Mouse (Mus musculus): Measurements from ENCODE around the gene Cdpf1.
"Not testable (repeated sequence)": the region's sequence is repeated elsewhere in the genome, so short reads cannot be mapped to it uniquely, and the experiment has no call there.

The Cdpf1 gene

GRCm38 (mm10) chr15:85808031-85808430, 3.5 kb downstream of the Cdpf1 start:
- DNase-seq, result no peak

DNA sequence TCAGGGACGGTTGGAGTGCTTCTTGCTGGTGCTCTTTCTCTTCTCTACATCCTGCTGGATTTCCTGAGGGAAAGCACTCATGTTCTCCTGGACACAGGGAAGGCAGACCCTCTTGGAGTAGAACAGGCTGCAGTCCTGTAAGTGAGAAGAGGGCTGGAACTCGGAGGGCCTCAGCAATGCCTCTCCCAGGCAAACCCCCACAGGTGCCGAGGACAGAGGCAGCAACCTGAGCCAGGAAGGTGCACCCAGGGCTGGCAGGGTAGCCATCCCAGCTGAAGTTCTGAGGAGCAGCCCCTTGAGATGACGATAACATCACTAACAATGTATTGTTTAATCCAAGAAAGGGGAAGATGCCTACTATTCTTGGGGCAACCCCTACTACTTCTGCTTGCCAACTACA, 4.1 kb downstream of the Cdpf1 start:
- DNase-seq, result no peak

DNA sequence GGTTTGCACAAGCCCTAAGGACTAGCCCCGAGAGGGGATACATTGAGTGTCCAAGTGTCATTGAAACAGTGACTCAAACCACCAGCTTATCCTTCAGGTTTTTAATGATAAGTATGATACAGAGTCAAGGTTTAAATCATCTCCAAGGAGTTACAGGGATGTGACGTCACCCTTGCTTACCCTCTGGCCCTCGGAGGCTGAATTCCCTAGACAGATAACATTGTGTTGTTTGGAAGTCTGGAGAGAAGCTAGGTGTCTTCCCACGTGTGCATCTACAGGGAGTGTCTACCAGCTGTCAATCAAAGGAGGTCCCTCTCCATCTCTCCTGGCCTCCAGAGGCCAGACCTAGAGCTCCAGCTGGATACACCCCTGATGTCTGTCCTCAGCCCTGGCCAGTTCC, 4.6 kb downstream of the Cdpf1 start:
- no peak for DNase-seq

- DNase-seq, result no peak
Observed at GRCm38 (mm10) chr15:85802931-85803330, 8.6 kb downstream of the Cdpf1 start.

DNA sequence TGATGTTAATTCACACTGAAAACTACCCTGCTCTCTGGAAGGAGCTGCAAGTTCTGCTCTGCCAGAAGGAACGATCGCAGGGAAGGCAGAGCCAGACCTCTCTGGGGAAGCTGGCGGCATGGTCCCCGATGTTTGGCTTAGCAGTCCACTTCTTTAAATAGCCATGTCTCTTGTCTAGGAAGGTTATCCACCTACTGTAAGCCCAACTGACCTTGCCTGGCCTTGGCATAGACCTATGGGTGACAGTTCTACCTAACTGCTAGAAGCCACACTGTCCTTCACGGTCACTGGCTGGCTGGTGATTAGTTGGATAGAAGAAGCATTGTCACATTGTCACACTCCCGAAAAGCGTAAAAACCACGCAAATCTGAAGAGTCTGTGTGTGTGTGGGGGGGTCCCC, 12.8 kb downstream of the Cdpf1 start:
- DNase-seq, result no peak

DNA sequence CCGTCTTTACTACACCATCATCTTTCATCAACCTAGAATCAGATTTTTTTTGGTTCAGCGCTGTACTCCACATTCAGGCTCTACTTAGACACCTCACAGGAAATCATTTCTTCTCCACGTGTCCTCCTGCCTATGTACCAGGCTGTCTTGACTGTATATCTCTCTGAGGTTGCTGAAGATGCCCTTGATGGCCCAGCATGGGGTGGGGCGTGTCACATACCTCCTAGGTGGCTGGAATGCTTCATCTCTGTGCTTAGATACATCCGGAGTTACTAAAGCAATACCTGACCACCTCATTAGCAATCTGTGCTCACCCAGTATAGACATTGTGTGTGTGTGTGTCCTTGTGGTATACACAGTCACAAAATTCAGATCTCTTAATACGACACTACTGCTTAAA, 16.0 kb downstream of the Cdpf1 start:
- no peak for DNase-seq

DNA sequence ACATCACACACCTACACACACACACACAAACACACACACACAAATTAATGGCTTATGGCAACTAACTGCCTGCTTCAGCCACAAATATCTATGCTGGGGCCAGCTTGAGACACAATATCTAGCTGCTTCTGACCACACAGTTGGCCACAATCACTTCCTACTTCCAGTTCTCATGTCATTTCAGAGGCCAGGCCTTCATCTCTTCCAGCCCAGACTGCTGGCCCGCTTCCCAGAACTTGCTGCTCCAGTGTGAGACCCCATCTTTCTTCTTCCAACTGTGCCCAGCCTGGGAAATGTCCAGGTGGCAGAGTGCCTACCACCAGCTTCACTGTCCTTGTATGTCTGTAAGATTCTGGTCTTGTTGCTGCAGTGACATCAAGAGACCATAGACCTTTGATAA, 18.7 kb downstream of the Cdpf1 start:
- DNase-seq, result no peak

DNA sequence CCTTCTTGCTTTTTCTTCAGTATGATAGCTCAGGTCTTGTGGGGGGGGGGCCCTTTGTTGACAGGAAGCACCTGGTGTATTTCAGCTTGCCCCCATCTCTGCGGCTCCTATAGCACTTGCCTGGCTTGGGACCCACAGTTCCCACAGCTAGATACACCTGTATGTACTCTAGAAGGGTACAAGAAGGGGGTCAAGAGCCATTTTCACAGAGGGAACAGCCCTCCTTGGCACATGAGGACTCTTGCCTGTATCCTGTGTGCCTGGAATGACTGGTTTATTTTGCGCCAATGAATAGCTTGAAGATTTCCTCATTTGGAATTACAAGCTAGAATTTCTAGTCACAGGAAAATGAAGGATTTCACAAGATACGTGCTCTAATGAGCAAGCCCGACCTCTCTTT, 20.0 kb downstream of the Cdpf1 start:
- no peak for DNase-seq

GRCm38 (mm10) chr15:85788633-85789032, 22.9 kb downstream of the Cdpf1 start:
- DNase-seq, result no peak

DNA sequence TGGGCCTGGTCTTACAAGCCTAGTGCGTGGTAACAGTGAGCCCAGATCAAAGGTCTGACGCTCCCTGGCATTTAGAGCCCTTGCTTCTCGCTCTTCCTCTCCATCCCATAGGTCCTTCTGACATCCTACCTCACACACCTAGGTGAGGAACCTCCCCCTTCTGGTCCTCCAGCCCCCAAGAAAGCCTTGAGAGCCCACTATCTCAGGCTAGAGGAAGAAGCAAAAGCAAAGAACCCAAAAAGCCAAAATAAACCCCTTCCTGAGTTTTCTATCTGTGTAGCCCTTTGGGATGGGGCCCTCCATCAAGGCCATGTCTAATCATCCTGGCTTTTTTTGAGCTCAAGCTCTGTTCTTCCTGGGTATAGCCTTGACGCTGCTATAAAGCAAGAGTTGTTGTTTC, 23.4 kb downstream of the Cdpf1 start:
- no peak for DNase-seq

DNA sequence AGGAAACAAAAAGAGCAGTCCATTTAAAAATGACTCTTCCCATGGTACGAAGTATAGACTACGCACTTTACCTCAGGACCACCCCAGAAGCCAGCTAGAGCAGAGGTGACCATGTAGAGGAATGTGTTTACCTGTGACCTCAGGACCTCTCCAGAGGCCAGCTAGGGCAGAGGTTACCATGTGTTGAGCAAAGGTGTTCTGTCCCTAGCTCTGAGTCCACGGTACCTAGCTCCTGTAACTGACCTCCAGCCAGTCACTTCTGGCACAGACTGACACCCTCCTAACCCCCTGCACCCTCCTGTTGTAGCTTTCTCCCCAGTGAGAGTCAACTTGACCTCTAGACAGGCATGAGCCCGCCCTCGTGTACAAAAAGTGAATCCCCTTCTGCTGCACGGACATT, 24.0 kb downstream of the Cdpf1 start:
- DNase-seq, result no peak

GRCm38 (mm10) chr15:85786711-85787110, 24.8 kb downstream of the Cdpf1 start:
- no peak for DNase-seq

GRCm38 (mm10) chr15:85784341-85784740, 27.2 kb downstream of the Cdpf1 start:
- DNase-seq, result no peak

DNA sequence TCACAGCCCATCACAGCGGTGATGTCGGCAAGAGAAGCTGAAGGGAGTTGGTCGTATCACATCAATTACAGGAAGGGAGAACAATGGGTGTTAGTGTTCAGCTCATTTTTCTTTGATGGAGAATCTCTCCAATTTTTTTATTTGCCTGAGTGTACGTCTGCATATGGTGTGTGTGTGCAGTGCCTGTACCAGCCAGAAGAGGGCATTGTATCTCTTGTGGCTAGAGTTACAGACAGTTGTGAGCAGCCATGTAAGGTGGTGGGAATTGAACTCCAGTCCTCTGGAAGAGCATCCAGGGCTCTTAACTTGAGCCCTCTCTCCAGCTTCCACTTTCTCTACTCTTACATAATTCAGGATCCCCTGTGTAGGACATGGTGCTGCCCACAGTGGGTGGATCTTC, 28.4 kb downstream of the Cdpf1 start:
- DNase-seq, result no peak

GRCm38 (mm10) chr15:85778891-85779290, 32.6 kb downstream of the Cdpf1 start:
- not testable (repeated sequence) for DNase-seq

DNA sequence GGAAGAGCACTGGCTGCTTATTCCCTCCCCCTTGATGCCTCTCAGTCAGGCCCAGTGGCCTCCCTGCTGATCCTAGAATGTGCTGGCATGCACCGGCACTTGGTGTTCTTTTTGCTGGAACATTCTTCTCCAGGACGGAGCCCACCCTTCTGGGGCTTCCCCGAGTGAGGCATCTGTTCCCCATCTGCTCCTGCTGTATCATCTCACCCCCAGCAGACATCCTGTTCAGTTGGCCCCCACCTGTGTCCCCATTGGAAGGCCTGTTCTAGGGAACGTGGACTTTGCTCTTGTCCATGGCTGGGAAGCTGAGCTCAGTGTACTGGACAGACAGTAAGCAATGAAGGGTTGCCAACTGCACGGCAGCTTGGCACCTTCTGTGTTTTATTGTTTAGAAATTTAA, 34.7 kb downstream of the Cdpf1 start:
- no peak for DNase-seq

GRCm38 (mm10) chr15:85776241-85776640, 35.3 kb downstream of the Cdpf1 start:
- DNase-seq, result no peak

DNA sequence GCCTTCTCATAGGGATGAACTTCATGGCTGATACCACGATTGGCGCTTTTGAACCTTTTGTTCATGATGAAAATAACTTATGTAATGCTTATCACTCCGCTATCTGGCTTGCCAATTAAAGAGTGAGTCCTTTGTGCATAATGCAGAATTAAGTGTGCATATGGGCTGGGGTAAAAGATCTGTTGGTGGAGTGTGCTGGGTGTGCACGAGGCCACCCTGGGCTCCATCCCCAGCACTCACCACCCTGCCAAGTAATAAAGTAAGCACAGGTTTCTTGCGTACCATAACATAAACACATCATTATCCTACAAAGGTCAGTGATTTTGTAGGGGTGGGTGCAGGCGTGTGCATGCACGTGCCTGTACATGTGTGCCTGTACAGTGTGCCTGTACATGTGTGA, 36.5 kb downstream of the Cdpf1 start:
- no peak for DNase-seq

- DNase-seq, result no peak
Observed at GRCm38 (mm10) chr15:85774419-85774818, 37.1 kb downstream of the Cdpf1 start.

GRCm38 (mm10) chr15:85772146-85772740, 39.3 kb downstream of the Cdpf1 start:
- DNase-seq, result no peak

DNA sequence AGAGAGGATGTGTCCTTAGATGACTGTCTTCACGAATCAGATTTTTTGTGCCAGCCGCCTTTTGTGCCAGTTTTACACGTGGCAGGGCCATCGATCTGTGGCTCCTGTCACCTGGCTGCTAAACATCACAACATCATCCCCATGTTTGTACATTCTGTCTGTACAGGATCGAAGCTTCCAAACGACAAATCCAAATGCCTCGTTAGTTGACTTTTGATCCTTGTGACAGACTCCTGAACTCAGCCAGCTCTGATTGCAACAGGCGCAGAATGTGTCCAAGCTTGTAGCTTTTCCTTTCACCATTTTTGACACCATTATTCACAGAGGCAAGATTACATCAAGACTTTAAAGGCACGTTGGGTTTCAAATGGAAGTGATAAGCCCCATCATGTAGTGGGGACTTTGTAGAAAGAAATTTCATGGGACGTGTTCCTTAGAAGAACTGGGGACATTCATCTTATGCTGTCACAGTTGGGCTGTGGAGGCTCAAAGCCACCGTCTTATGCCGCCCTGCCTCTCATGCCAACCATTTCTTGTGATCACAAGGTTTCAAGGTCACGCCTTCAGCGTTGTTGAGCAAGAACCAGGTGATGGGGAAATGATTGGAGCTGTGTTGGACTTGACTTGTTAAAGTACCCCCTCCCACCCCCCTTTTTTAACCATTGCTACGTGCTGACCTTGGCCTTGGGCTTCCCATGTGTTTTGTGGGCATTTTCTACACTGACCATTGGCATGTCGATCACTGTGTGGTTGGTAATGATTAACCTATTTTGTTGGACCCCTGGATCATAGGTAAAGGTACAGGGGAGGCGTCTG, 40.0 kb downstream of the Cdpf1 start:
- no peak for DNase-seq

- DNase-seq, result no peak
Observed at GRCm38 (mm10) chr15:85768991-85769390, 42.5 kb downstream of the Cdpf1 start.

GRCm38 (mm10) chr15:85766677-85767076, 44.8 kb downstream of the Cdpf1 start:
- no peak for DNase-seq

DNA sequence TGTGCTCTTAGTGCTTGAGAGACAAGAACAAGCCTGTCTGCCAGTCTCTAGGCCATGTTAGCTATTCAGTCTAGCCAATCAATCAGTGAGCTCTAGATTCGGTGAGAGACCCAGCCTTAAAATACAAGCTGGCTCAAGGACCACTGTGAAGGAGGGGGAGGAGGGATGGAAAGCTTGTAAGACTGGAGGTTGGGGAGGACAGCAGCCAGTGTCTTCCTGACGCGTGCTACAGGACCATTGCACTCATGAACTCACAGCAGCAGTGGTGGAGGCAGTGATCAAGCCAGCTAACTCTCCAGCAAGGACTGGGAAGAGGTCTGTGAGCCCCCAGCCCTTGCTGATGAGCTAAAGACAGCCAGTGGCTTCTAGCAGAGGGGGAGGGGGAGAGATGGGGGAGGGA, 46.5 kb downstream of the Cdpf1 start:
- no peak for DNase-seq

DNA sequence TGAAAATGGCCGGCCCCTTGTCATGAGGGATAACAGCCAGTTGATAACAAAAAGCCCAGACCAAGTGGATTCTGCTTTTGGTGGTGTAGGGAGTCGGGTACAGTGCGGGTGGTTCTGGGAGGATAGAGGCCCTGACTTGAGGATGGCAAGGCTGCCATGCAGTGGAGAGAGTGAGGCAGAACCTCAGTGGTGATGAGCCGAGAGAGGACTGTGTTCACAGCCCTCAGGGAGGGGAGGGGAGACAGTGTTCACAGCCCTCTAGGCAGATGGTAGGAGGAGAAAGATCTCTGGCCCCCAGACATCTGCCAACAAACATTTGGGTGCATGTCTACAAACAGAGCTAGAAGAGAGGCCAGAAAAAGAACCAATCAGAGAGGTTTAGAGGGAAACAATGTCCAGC, 48.7 kb downstream of the Cdpf1 start:
- no peak for DNase-seq
